Mouse (Mus musculus) thymus, adult 2 months (tissue): ENCODE data around the gene Cdk14.

ENCODE experiments used
- CTCF ChIP-seq: fragments of 200-500 bp; IDR thresholded peaks from 2 replicates; pipeline ENCODE4 v1.5.1; 2012; ENCODE audit warnings: mild to moderate bottlenecking, control low read depth, low read length, moderate library complexity, borderline replicate concordance; ENCODE audit not compliant: control insufficient read depth, poor library complexity, insufficient read depth; ENCODE audit errors: extremely low read depth
- POLR2A ChIP-seq: fragments of 200-500 bp; IDR thresholded peaks from 2 replicates; pipeline ENCODE4 v1.6.1; 2012; ENCODE audit warnings: mild to moderate bottlenecking, low read length, control low read depth, moderate library complexity; ENCODE audit not compliant: control insufficient read depth, poor library complexity, insufficient read depth; ENCODE audit errors: extremely low read depth

- TF ChIP-seq POLR2A (no peak), CTCF (no peak)
Observed at GRCm38 (mm10) chr5:4924866-4925265, 495.2 kb downstream of the Cdk14 start.
